Comparison of ENCODE assay signal across 20 mouse cellular contexts in the genomic region with DNA sequence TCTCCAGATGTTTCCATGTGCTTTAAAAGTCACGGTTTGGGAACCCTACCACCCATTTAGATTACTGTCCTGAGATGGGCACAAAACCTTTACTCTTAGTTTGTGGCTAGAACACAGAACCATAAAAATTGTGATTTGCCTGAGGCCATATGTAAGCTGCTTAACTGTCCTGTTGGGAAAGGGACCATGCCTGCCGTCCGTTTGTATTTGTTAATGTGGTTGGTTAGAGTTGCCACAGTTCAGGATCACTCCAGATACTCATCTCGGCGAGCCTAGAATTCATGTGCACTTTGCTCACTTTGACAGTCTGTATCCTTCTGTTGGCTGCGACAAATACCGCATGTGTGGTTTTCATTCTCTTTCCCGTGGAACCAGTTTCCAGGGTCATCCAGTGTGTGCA. TPM values are rescaled to one million over a fixed set of nuclear protein-coding genes. Genes with fewer than 3 reads are reported as not detected.
DNase-seq lines count a peak whose midpoint lies in the region; ATAC-seq lines count a peak whose summit lies in the region.
"Had no signal": no experiment of that assay in that cellular context is flagged by ENCODE, and none has a peak within 500 bp of the region (broad histone marks: within the 10 kb centered on the region; RNA-seq: fewer than 3 reads in every experiment).

No protein-coding gene starts in this region.

- no peak overlapping the region for H3K4me3 ChIP-seq in forebrain, embryonic 13.5 days
- H3K4me3 ChIP-seq in forebrain, embryonic 12.5 days (replicated peaks), result no peak overlapping the region
- peak overlapping the region; percentile 0 for H3K4me3 ChIP-seq in megakaryocyte, embryonic 14.5 days (replicated peaks)
- H3K4me3 ChIP-seq in liver, embryonic 12.5 days, result no peak overlapping the region

- H3K4me1 ChIP-seq in forebrain, embryonic 13.5 days, result peaks cover 24% of the 10 kb centered on the region
- H3K4me1 ChIP-seq in forebrain, embryonic 12.5 days, result peaks cover 14% of the 10 kb centered on the region
- H3K4me1 ChIP-seq in megakaryocyte, embryonic 14.5 days, result peaks cover 58% of the 10 kb centered on the region
- peaks cover 47% of the 10 kb centered on the region for H3K4me1 ChIP-seq in liver, embryonic 12.5 days

- ATAC-seq in forebrain, embryonic 13.5 days, result no peak
- no peak for ATAC-seq in forebrain, embryonic 12.5 days (ENCODE audit: low FRiP score)
- ATAC-seq in megakaryocyte, adult 5-6 weeks (ENCODE audit: poor library complexity, severe bottlenecking), result no peak
- ATAC-seq in liver, embryonic 12.5 days, result no peak
- no peak for ATAC-seq in inflammation-experienced regulatory T-cells, adult 6 months

- DNase-seq in urinary bladder, postnatal 14 days (ENCODE audit: low spot score), result no peak
- DNase-seq: adrenal gland, postnatal 36 days; cerebellum, adult 2 months; gastrocnemius, postnatal 14 days; kidney, adult 2 months; kidney, postnatal 25 days; layer of hippocampus, adult 9-11 months; retina, postnatal 1 day; right cerebral cortex, postnatal 4 days; thymus, postnatal 25 days had no signal

- H3K27ac ChIP-seq in forebrain, embryonic 13.5 days, result no peak overlapping the region
- no peak overlapping the region for H3K27ac ChIP-seq in forebrain, embryonic 12.5 days
- no peak overlapping the region for H3K27ac ChIP-seq in liver, embryonic 12.5 days
- H3K27ac ChIP-seq: hindbrain, embryonic 12.5 days; limb, embryonic 15.5 days; midbrain, embryonic 12.5 days had no signal

- 75% methylated on average over 8 of the region's 8 CpGs for WGBS in forebrain, embryonic 13.5 days
- WGBS in forebrain, embryonic 12.5 days, result 78% methylated on average over 8 of the region's 8 CpGs
- 48% methylated on average over 8 of the region's 8 CpGs for WGBS in liver, embryonic 12.5 days (ENCODE audit: insufficient replicate concordance)

- no peaks in the 10 kb centered on the region for H3K9me3 ChIP-seq in forebrain, embryonic 13.5 days (replicated peaks)
- H3K9me3 ChIP-seq in forebrain, embryonic 12.5 days, result no peaks in the 10 kb centered on the region
- H3K9me3 ChIP-seq in megakaryocyte, embryonic 14.5 days, result no peaks in the 10 kb centered on the region
- no peaks in the 10 kb centered on the region for H3K9me3 ChIP-seq in liver, embryonic 12.5 days (replicated peaks)
- H3K9me3 ChIP-seq: hindbrain, embryonic 12.5 days; limb, embryonic 15.5 days; midbrain, embryonic 12.5 days had no signal

- H3K4me2 ChIP-seq in forebrain, embryonic 13.5 days, result peak overlapping the region; percentile 8; the same call in 1 of the 2 replicates
- H3K4me2 ChIP-seq in forebrain, embryonic 12.5 days, result no peak overlapping the region
- peak overlapping the region; percentile 96 for H3K4me2 ChIP-seq in liver, embryonic 12.5 days

- H3K9ac ChIP-seq in forebrain, embryonic 13.5 days, result no peak overlapping the region
- no peak overlapping the region for H3K9ac ChIP-seq in forebrain, embryonic 12.5 days
- peak overlapping the region; percentile 22; the same call in 1 of the 2 replicates for H3K9ac ChIP-seq in liver, embryonic 12.5 days
- H3K9ac ChIP-seq: midbrain, embryonic 12.5 days had no signal

- H3K36me3 ChIP-seq in forebrain, embryonic 13.5 days (ENCODE audit: poor library complexity, severe bottlenecking), result no peaks in the 10 kb centered on the region
- H3K36me3 ChIP-seq in forebrain, embryonic 12.5 days (replicated peaks), result no peaks in the 10 kb centered on the region
- no peaks in the 10 kb centered on the region for H3K36me3 ChIP-seq in megakaryocyte, embryonic 14.5 days (replicated peaks; ENCODE audit: low read length)
- no peaks in the 10 kb centered on the region for H3K36me3 ChIP-seq in liver, embryonic 12.5 days
- H3K36me3 ChIP-seq: hindbrain, embryonic 12.5 days; limb, embryonic 15.5 days; midbrain, embryonic 12.5 days had no signal

- no peaks in the 10 kb centered on the region for H3K27me3 ChIP-seq in forebrain, embryonic 13.5 days
- no peaks in the 10 kb centered on the region for H3K27me3 ChIP-seq in forebrain, embryonic 12.5 days
- H3K27me3 ChIP-seq in megakaryocyte, embryonic 14.5 days (replicated peaks), result no peaks in the 10 kb centered on the region
- H3K27me3 ChIP-seq in liver, embryonic 12.5 days (replicated peaks), result no peaks in the 10 kb centered on the region
- H3K27me3 ChIP-seq: CH12.LX; hindbrain, embryonic 12.5 days; limb, embryonic 15.5 days had no signal

RNA-seq across cellular contexts. Expression of a gene that starts 1.8 kb away (rescaled TPM):
- 34.8 and 41.9 TPM in 2 replicates for polyA plus RNA-seq in forebrain, embryonic 13.5 days (2015; fragmentation: Nextera tagmentation; extraction: Ambion mirVana)
- 41.9 and 45.0 TPM in 2 replicates for polyA plus RNA-seq in forebrain, embryonic 12.5 days (2016; fragmentation: Nextera tagmentation; extraction: Ambion mirVana)
- polyA plus RNA-seq in megakaryocyte, embryonic 14.5 days (2012; ENCODE audit: insufficient read depth, low replicate concordance), result 71.5 and 343 TPM in 2 replicates
- total RNA-seq in megakaryocyte, adult 5-6 weeks (2015), result 12.8 and 14.5 TPM in 2 replicates
- total RNA-seq in megakaryocyte, adult 5-6 weeks (2017), result 9.4 and 18.7 TPM in 2 replicates
- 28.6 and 28.7 TPM in 2 replicates for polyA plus RNA-seq in liver, embryonic 12.5 days (2016; fragmentation: Nextera tagmentation; extraction: Ambion mirVana)
- polyA plus RNA-seq in inflammation-experienced regulatory T-cells, adult 6 months (2017; shearing (Covaris generic)), result 10 to 100 TPM; 10.8 to 15.9 (median 11.1) TPM

RNA-seq across cellular contexts. Expression of a gene that starts 29.9 kb away (rescaled TPM):
- 35.5 and 40.7 TPM in 2 replicates for polyA plus RNA-seq in forebrain, embryonic 13.5 days (2015; fragmentation: Nextera tagmentation; extraction: Ambion mirVana)
- 32.7 and 33.0 TPM in 2 replicates for polyA plus RNA-seq in forebrain, embryonic 12.5 days (2016; fragmentation: Nextera tagmentation; extraction: Ambion mirVana)
- 4.5 and 9.2 TPM in 2 replicates for polyA plus RNA-seq in megakaryocyte, embryonic 14.5 days (2012; ENCODE audit: insufficient read depth, low replicate concordance)
- 4.8 and 5.1 TPM in 2 replicates for total RNA-seq in megakaryocyte, adult 5-6 weeks (2015)
- 3.0 and 4.9 TPM in 2 replicates for total RNA-seq in megakaryocyte, adult 5-6 weeks (2017)
- polyA plus RNA-seq in liver, embryonic 12.5 days (2016; fragmentation: Nextera tagmentation; extraction: Ambion mirVana), result 14.1 and 16.5 TPM in 2 replicates
- 10 to 100 TPM; 17.7 to 19.1 (median 18.9) TPM for polyA plus RNA-seq in inflammation-experienced regulatory T-cells, adult 6 months (2017; shearing (Covaris generic))
